Mouse (Mus musculus) liver, embryonic 12.5 days (tissue): ENCODE results near the gene Zbed6. TPM values are rescaled to one million over a fixed set of nuclear protein-coding genes. Genes with fewer than 3 reads are reported as not detected.
A peak's percentile ranks its signal among the peaks of the same experiment; 100 is the strongest.
"Not testable (repeated sequence)": the region's sequence is repeated elsewhere in the genome, so short reads cannot be mapped to it uniquely, and the experiment has no call there.

ENCODE experiments used
- ATAC-seq: fragments of 200-750 bp; cut with Nextera tagmentation; 2 replicates; pipeline ENCODE4 v1.8.0; 2017; ENCODE audit warnings: moderate number of reproducible peaks, mild to moderate bottlenecking, moderate library complexity
- H3K27ac ChIP-seq: fragments of 300-500 bp; sonication (generic); 2 replicates; pipeline ENCODE4 v1.5.1; 2016; ENCODE audit warnings: mild to moderate bottlenecking
- H3K27me3 ChIP-seq: fragments of 300-500 bp; sonication (generic); replicated peaks from 2 replicates; pipeline ENCODE4 v1.6.1; 2016; ENCODE audit warnings: mild to moderate bottlenecking, moderate library complexity
- H3K36me3 ChIP-seq: fragments of 300-500 bp; sonication (generic); 2 replicates; pipeline ENCODE4 v1.6.1; 2016; ENCODE audit warnings: mild to moderate bottlenecking, moderate library complexity
- H3K4me1 ChIP-seq: fragments of 300-500 bp; sonication (generic); 2 replicates; pipeline ENCODE4 v1.6.1; 2016
- H3K4me2 ChIP-seq: fragments of 300-500 bp; sonication (generic); 2 replicates; pipeline ENCODE4 v1.6.1; 2016; ENCODE audit warnings: mild to moderate bottlenecking, moderate library complexity
- H3K4me3 ChIP-seq: fragments of 300-500 bp; sonication (generic); 2 replicates; pipeline ENCODE4 v1.5.1; 2016; ENCODE audit warnings: mild to moderate bottlenecking, moderate library complexity
- H3K9ac ChIP-seq: fragments of 300-500 bp; sonication (generic); 2 replicates; pipeline ENCODE4 v1.6.1; 2016; ENCODE audit warnings: mild to moderate bottlenecking, moderate library complexity
- H3K9me3 ChIP-seq: fragments of 300-500 bp; sonication (generic); replicated peaks from 2 replicates; pipeline ENCODE4 v1.6.1; 2016; ENCODE audit warnings: mild to moderate bottlenecking, moderate library complexity
- WGBS: fragments of 180-500 bp; shearing (Covaris S2); methylation state at CpG from one replicate; pipeline ENCODE4 v1.1.7; 2016; ENCODE audit not compliant: insufficient replicate concordance; 5-methylcytosine and 5-hydroxymethylcytosine counted together
- polyA plus RNA-seq: library from polyadenylated mRNA; unstranded; fragments of >200 nt; fragmentation: Nextera tagmentation; extraction: Ambion mirVana; gene quantifications from 2 replicates; pipeline ENCODE4 v1.2.1, GENCODE M21; 2016

Zbed6 gene
- polyA plus RNA-seq = not detected in 2 replicates

GRCm38 (mm10) chr1:133660466-133661202, at the start of gene Zbed6:
Zbed6 (minus strand) TSS chr1:133660885.
- no peaks in the 10 kb centered on the region for H3K27me3 ChIP-seq
- WGBS = under 1% methylated on average over 39 of the region's 41 CpGs

GRCm38 (mm10) chr1:133709292-133709691, 48.6 kb upstream of the Zbed6 start:
- H3K4me3 ChIP-seq = no peak overlapping the region
- no peaks in the 10 kb centered on the region for H3K9me3 ChIP-seq
- ATAC-seq = no peak
- H3K27me3 ChIP-seq = no peaks in the 10 kb centered on the region
- H3K4me1 ChIP-seq = peaks cover 20% of the 10 kb centered on the region
- H3K36me3 ChIP-seq = peaks cover 100% of the 10 kb centered on the region
- no peak overlapping the region for H3K9ac ChIP-seq
- no peak overlapping the region for H3K4me2 ChIP-seq
- H3K27ac ChIP-seq = no peak overlapping the region
- 85% methylated on average over 3 of the region's 3 CpGs for WGBS

More at GRCm38 (mm10) chr1:133660466-133661202, at the start of gene Zbed6:
- Histone ChIP-seq H3K36me3 (peaks cover 39% of the 10 kb centered on the region), H3K4me2 (peak within 1 kb of the TSS; percentile 94), H3K9me3 (no peaks in the 10 kb centered on the region), H3K9ac (peak within 1 kb of the TSS; percentile 93), H3K27ac (peak within 1 kb of the TSS; percentile 88), H3K4me1 (peaks cover 50% of the 10 kb centered on the region), H3K4me3 (peak within 1 kb of the TSS; percentile 91)
- peak; percentile 77 for ATAC-seq

GRCm38 (mm10) chr1:133701824-133702223, 41.1 kb upstream of the Zbed6 start:
- WGBS = 5% methylated on average over 1 of the region's 2 CpGs
- H3K36me3 ChIP-seq = peaks cover 61% of the 10 kb centered on the region
- H3K4me3 ChIP-seq, H3K9me3 ChIP-seq, H3K9ac ChIP-seq, H3K27me3 ChIP-seq, H3K4me1 ChIP-seq, ATAC-seq, H3K4me2 ChIP-seq, H3K27ac ChIP-seq: not testable (repeated sequence)

GRCm38 (mm10) chr1:133697935-133698620, 37.4 kb upstream of the Zbed6 start:
- Histone ChIP-seq H3K27me3 (no peaks in the 10 kb centered on the region), H3K4me2 (no peak overlapping the region), H3K36me3 (peaks cover 24% of the 10 kb centered on the region), H3K9me3 (no peaks in the 10 kb centered on the region), H3K4me3 (no peak overlapping the region), H3K27ac (no peak overlapping the region), H3K4me1 (peaks cover 25% of the 10 kb centered on the region), H3K9ac (no peak overlapping the region)
- no peak for ATAC-seq
- 89% methylated on average over 12 of the region's 12 CpGs for WGBS

- Histone ChIP-seq H3K4me3 (no peak overlapping the region), H3K9me3 (no peaks in the 10 kb centered on the region), H3K27ac (peak overlapping the region; percentile 43; the same call in 1 of the 2 replicates), H3K36me3 (peaks cover 11% of the 10 kb centered on the region), H3K4me2 (no peak overlapping the region), H3K27me3 (no peaks in the 10 kb centered on the region), H3K9ac (no peak overlapping the region), H3K4me1 (peaks cover 25% of the 10 kb centered on the region)
- ATAC-seq = no peak
- 68% methylated on average over 7 of the region's 7 CpGs for WGBS
These were observed 35.2 kb upstream of the Zbed6 start for GRCm38 (mm10) chr1:133695901-133696300.

GRCm38 (mm10) chr1:133694876-133695275, 34.2 kb upstream of the Zbed6 start:
- 68% methylated on average over 1 of the region's 1 CpGs for WGBS
- H3K4me3 ChIP-seq = no peak overlapping the region
- H3K36me3 ChIP-seq = peaks cover under 1% of the 10 kb centered on the region; the same call in 1 of the 2 replicates
- H3K27ac ChIP-seq = peak overlapping the region; percentile 7
- no peaks in the 10 kb centered on the region for H3K27me3 ChIP-seq
- no peaks in the 10 kb centered on the region for H3K9me3 ChIP-seq
- peak; percentile 38; the same call in 1 of the 2 replicates for ATAC-seq
- no peak overlapping the region for H3K4me2 ChIP-seq
- peaks cover 25% of the 10 kb centered on the region for H3K4me1 ChIP-seq
- H3K9ac ChIP-seq = no peak overlapping the region; the same call in 1 of the 2 replicates

- ATAC-seq = no peak
- peak overlapping the region; percentile 7; the same call in 1 of the 2 replicates for H3K27ac ChIP-seq
- no peak overlapping the region for H3K4me2 ChIP-seq
- no peak overlapping the region for H3K4me3 ChIP-seq
- 34% methylated on average over 1 of the region's 1 CpGs for WGBS
- peaks cover 25% of the 10 kb centered on the region for H3K4me1 ChIP-seq
- no peaks in the 10 kb centered on the region for H3K36me3 ChIP-seq
- H3K9me3 ChIP-seq = no peaks in the 10 kb centered on the region
- no peaks in the 10 kb centered on the region for H3K27me3 ChIP-seq
- H3K9ac ChIP-seq = no peak overlapping the region; the same call in 1 of the 2 replicates
These were observed 33.6 kb upstream of the Zbed6 start for GRCm38 (mm10) chr1:133694301-133694700.

- 66% methylated on average over 11 of the region's 11 CpGs for WGBS
- Histone ChIP-seq H3K4me2 (no peak overlapping the region), H3K27me3 (no peaks in the 10 kb centered on the region), H3K36me3 (no peaks in the 10 kb centered on the region), H3K27ac (no peak overlapping the region), H3K9me3 (no peaks in the 10 kb centered on the region), H3K4me3 (no peak overlapping the region), H3K4me1 (peaks cover 25% of the 10 kb centered on the region), H3K9ac (no peak overlapping the region)
- ATAC-seq = no peak
These were observed 32.9 kb upstream of the Zbed6 start for GRCm38 (mm10) chr1:133693536-133694114.

GRCm38 (mm10) chr1:133692195-133692594, 31.5 kb upstream of the Zbed6 start:
- Histone ChIP-seq H3K9ac (no peak overlapping the region), H3K36me3 (no peaks in the 10 kb centered on the region), H3K9me3 (no peaks in the 10 kb centered on the region), H3K27me3 (no peaks in the 10 kb centered on the region), H3K27ac (no peak overlapping the region), H3K4me3 (no peak overlapping the region), H3K4me2 (no peak overlapping the region), H3K4me1 (peaks cover 25% of the 10 kb centered on the region)
- 47% methylated on average over 4 of the region's 4 CpGs for WGBS
- no peak for ATAC-seq

- 84% methylated on average over 6 of the region's 6 CpGs for WGBS
- Histone ChIP-seq H3K9me3 (no peaks in the 10 kb centered on the region), H3K27me3 (no peaks in the 10 kb centered on the region), H3K4me2 (no peak overlapping the region), H3K9ac (no peak overlapping the region), H3K4me1 (peaks cover 19% of the 10 kb centered on the region), H3K36me3 (no peaks in the 10 kb centered on the region), H3K27ac (no peak overlapping the region), H3K4me3 (no peak overlapping the region)
- ATAC-seq = no peak
These were observed 30.4 kb upstream of the Zbed6 start for GRCm38 (mm10) chr1:133691046-133691445.

- no peak within 1 kb of the TSS for H3K9ac ChIP-seq
- H3K4me2 ChIP-seq = no peak within 1 kb of the TSS
- WGBS = 13% methylated on average over 6 of the region's 6 CpGs
- ATAC-seq = no peak
- no peaks in the 10 kb centered on the region for H3K36me3 ChIP-seq
- no peaks in the 10 kb centered on the region for H3K27me3 ChIP-seq
- H3K4me3 ChIP-seq = no peak within 1 kb of the TSS
- H3K4me1 ChIP-seq = peaks cover 8% of the 10 kb centered on the region
- H3K27ac ChIP-seq = no peak within 1 kb of the TSS
- H3K9me3 ChIP-seq = no peaks in the 10 kb centered on the region
These were observed 29.2 kb upstream of the Zbed6 start, which contains the start of gene Lax1 for GRCm38 (mm10) chr1:133689897-133690296. Lax1 (minus strand) TSS chr1:133690108.

- Histone ChIP-seq H3K27me3 (0 out of 2 replicates have a peak, but pooled peaks cover 1% of the 10 kb centered on the region), H3K4me3 (no peak overlapping the region), H3K36me3 (no peaks in the 10 kb centered on the region), H3K4me2 (no peak overlapping the region), H3K9ac (no peak overlapping the region), H3K27ac (no peak overlapping the region), H3K4me1 (no peaks in the 10 kb centered on the region), H3K9me3 (no peaks in the 10 kb centered on the region)
- no peak for ATAC-seq
- WGBS = 69% methylated on average over 7 of the region's 7 CpGs
These were observed 27.6 kb upstream of the Zbed6 start for GRCm38 (mm10) chr1:133688301-133688700.
